Mouse (Mus musculus) inflammation-experienced regulatory T-cells (primary cell): Measurements from ENCODE around the gene Tnip1. TPM values are rescaled to one million over a fixed set of nuclear protein-coding genes. Genes with fewer than 3 reads are reported as not detected.

ENCODE experiments used
- polyA plus RNA-seq, 2 experiments: library from polyadenylated mRNA; unstranded; fragments of 100-300 nt; shearing (Covaris generic); gene quantifications; one replicate each; pipeline ENCODE4 v1.2.1; 2017

Tnip1 gene
- polyA plus RNA-seq: 100 to 1,000 TPM; 126 to 153 TPM

GRCm38 (mm10) chr11:54962810-54963209 is at the start of gene Tnip1:
Gene Tnip1 (minus strand): TSS chr11:54962917.

GRCm38 (mm10) chr11:54902333-54903323 is 60.1 kb downstream of the Tnip1 start, which contains the start of gene Gpx3:
Gene Gpx3 (plus strand): TSS chr11:54902453.

GRCm38 (mm10) chr11:54866119-54867048 is 96.3 kb downstream of the Tnip1 start, which contains the start of gene Hint1:
Gene Hint1 (plus strand): TSS chr11:54866383.

Other genes with a start within 250 kb of the Tnip1 start
- gene Cdc42se2, start 175.2 kb downstream of the Tnip1 start, polyA plus RNA-seq: 100 to 1,000 TPM; 359 to 453 TPM
- 1 to 10 TPM; 1.9 to 7.1 TPM for gene Lyrm7, start 102.0 kb downstream of the Tnip1 start, polyA plus RNA-seq
- 100 to 1,000 TPM; 260 to 289 TPM for gene Hint1, start 96.5 kb downstream of the Tnip1 start, polyA plus RNA-seq
- gene Gpx3, start 60.5 kb downstream of the Tnip1 start, polyA plus RNA-seq: 1 to 10 TPM in 1 of 2 experiments, under 1 TPM in 1; 0.71 to 2.1 TPM
- 100 to 1,000 TPM; 497 to 618 TPM for gene Anxa6, start 70.5 kb upstream of the Tnip1 start, polyA plus RNA-seq
- gene Ccdc69, start 115.2 kb upstream of the Tnip1 start, polyA plus RNA-seq: 10 to 100 TPM; 77.2 to 79.1 TPM
- 10 to 100 TPM; 89.4 to 97.1 TPM for gene Gm2a, start 135.2 kb upstream of the Tnip1 start, polyA plus RNA-seq
- gene Slc36a3, start 188.8 kb upstream of the Tnip1 start, polyA plus RNA-seq: under 1 TPM; 0.78 to 0.84 TPM
- gene Slc36a2, start 222.2 kb upstream of the Tnip1 start, polyA plus RNA-seq: 1 to 10 TPM in 1 of 2 experiments, under 1 TPM in 1; 0.46 to 2.5 TPM
- gene Slc36a1, start 241.4 kb upstream of the Tnip1 start, polyA plus RNA-seq: 1 to 10 TPM; 1.7 to 4.1 TPM